Mouse (Mus musculus) lung, embryonic 16.5 days (tissue): ENCODE data around the gene Rgs6. TPM values are rescaled to one million over a fixed set of nuclear protein-coding genes. Genes with fewer than 3 reads are reported as not detected.

ENCODE experiments used
- ATAC-seq: fragments of 200-750 bp; cut with Nextera tagmentation; 2 replicates; pipeline ENCODE4 v1.8.0; 2017; ENCODE audit warnings: low read depth, mild to moderate bottlenecking, moderate library complexity
- H3K27ac ChIP-seq: fragments of 300-500 bp; sonication (generic); 2 replicates; pipeline ENCODE4 v1.5.1; 2014; ENCODE audit warnings: mild to moderate bottlenecking, control low read depth, low read length
- H3K27me3 ChIP-seq: fragments of 300-500 bp; sonication (generic); 2 replicates; pipeline ENCODE4 v1.6.1; 2014; ENCODE audit warnings: low read depth, low read length, mixed read lengths; ENCODE audit not compliant: control insufficient read depth, insufficient read depth
- H3K36me3 ChIP-seq: fragments of 300-500 bp; sonication (generic); 2 replicates; pipeline ENCODE4 v1.6.1; 2014; ENCODE audit warnings: low read length; ENCODE audit not compliant: control insufficient read depth, insufficient read depth
- H3K4me1 ChIP-seq: fragments of 300-500 bp; sonication (generic); replicated peaks from 2 replicates; pipeline ENCODE4 v1.6.1; 2014; ENCODE audit warnings: low read length, mixed read lengths; ENCODE audit not compliant: control insufficient read depth, insufficient read depth
- H3K4me2 ChIP-seq: fragments of 300-500 bp; sonication (generic); 2 replicates; pipeline ENCODE4 v1.6.1; 2014; ENCODE audit warnings: low read depth, low read length, control low read depth
- H3K4me3 ChIP-seq: fragments of 300-500 bp; sonication (generic); 2 replicates; pipeline ENCODE4 v1.5.1; 2014; ENCODE audit warnings: mild to moderate bottlenecking, low read length, control low read depth
- H3K9ac ChIP-seq: fragments of 300-500 bp; sonication (generic); 2 replicates; pipeline ENCODE4 v1.6.1; 2014; ENCODE audit warnings: low read length, control low read depth
- H3K9me3 ChIP-seq: fragments of 300-500 bp; sonication (generic); 2 replicates; pipeline ENCODE4 v1.6.1; 2016; ENCODE audit warnings: low read length; ENCODE audit not compliant: control insufficient read depth
- WGBS: fragments of 180-500 bp; shearing (Covaris S2); extraction: QIAGEN DNeasy Blood & Tissue Kit; methylation state at CpG from one replicate; pipeline ENCODE4 v1.1.7; 2014; 5-methylcytosine and 5-hydroxymethylcytosine counted together
- polyA plus RNA-seq: library from polyadenylated mRNA; unstranded; fragments of >200 nt; fragmentation: Nextera tagmentation; extraction: Ambion mirVana; gene quantifications from 2 replicates; pipeline ENCODE4 v1.2.1, GENCODE M21; 2015

The Rgs6 gene
- polyA plus RNA-seq, 1 experiment from 2014 or later, result 3.0 TPM

DNA sequence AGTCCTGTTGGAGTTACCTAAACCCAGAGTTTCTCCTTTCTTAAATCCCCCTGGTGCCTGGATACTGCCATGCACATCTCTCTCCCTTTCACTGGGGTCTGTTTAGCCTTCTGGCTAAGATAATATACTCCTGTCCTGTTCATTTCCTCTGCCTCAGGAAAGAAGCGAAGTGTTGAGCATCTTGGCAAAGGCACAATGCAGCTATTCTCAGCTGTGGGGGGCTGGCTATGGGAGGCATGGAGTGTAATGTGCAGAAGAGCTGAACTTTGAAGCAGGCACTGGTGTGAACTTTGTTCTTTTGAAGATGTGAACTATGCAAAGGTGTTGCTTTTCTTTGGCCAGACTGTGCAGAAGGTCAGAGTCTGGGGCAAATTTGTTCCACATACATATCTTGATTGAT lies 169.3 kb downstream of the Rgs6 start:
- ATAC-seq, result no peak
- Histone ChIP-seq H3K9me3 (no peaks in the 10 kb centered on the region), H3K27me3 (no peaks in the 10 kb centered on the region), H3K9ac (no peak overlapping the region), H3K36me3 (no peaks in the 10 kb centered on the region), H3K4me2 (no peak overlapping the region), H3K4me3 (no peak overlapping the region), H3K27ac (no peak overlapping the region), H3K4me1 (no peaks in the 10 kb centered on the region)
- WGBS, result 25% methylated on average over 1 of the region's 1 CpGs

DNA sequence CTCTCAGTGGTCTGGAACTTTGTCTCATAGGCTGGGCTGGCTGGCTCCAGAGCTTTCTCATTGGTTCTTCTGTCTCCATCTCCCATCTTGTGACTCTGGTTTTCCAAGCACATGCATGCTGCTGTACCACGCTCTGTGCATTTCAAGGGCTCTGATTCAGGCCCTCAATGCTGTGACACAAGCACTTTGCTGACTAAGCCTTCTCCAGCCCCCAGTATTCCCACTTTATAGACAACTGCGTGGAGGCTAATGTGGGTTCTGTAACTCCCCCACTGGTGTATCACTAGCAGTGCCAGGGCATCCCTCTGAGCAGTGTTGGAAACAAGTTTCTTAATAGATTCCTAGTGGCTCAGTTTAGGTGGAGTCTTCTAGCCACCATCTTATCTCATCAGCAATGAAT lies 174.0 kb downstream of the Rgs6 start:
- no peaks in the 10 kb centered on the region for H3K27me3 ChIP-seq
- no peak overlapping the region for H3K4me3 ChIP-seq
- H3K4me1 ChIP-seq, result no peaks in the 10 kb centered on the region
- no peak overlapping the region for H3K27ac ChIP-seq
- ATAC-seq, result no peak
- WGBS, result 84% methylated on average over 2 of the region's 2 CpGs
- H3K36me3 ChIP-seq, result no peaks in the 10 kb centered on the region
- H3K9me3 ChIP-seq, result no peaks in the 10 kb centered on the region
- H3K4me2 ChIP-seq, result no peak overlapping the region
- H3K9ac ChIP-seq, result no peak overlapping the region

DNA sequence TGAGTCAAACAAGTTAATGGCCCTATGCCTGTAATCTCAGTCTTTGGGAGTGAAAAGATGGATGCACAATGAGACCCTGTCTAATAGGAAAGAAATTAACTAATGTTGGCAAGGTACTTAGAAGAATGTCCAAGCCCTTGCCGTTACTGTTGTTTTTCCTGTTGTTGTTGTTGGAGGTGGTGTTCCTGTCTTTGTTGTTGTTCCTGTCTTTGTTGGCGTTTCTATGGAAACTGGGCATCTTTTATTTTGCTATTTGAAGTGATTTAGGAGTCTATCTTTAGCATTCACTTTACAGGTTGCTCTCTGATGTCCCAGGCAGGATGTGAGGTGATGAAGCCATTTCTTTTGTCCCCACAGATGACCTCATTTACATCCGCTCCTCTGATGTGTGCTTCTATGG lies 180.6 kb downstream of the Rgs6 start:
- ATAC-seq, result no peak
- Histone ChIP-seq H3K27ac (no peak overlapping the region), H3K9me3 (no peaks in the 10 kb centered on the region), H3K9ac (no peak overlapping the region), H3K4me1 (no peaks in the 10 kb centered on the region), H3K27me3 (no peaks in the 10 kb centered on the region), H3K4me2 (no peak overlapping the region), H3K4me3 (no peak overlapping the region), H3K36me3 (no peaks in the 10 kb centered on the region)
- WGBS, result 75% methylated on average over 3 of the region's 3 CpGs

GRCm38 (mm10) chr12:82772215-82772614 lies 184.1 kb downstream of the Rgs6 start:
- H3K4me1 ChIP-seq, result no peaks in the 10 kb centered on the region
- no peaks in the 10 kb centered on the region for H3K36me3 ChIP-seq
- H3K27ac ChIP-seq, result no peak overlapping the region
- no peaks in the 10 kb centered on the region for H3K27me3 ChIP-seq
- no peak overlapping the region for H3K4me3 ChIP-seq
- no peak overlapping the region for H3K4me2 ChIP-seq
- no peak for ATAC-seq
- H3K9ac ChIP-seq, result no peak overlapping the region
- WGBS, result 94% methylated on average over 2 of the region's 2 CpGs
- no peaks in the 10 kb centered on the region for H3K9me3 ChIP-seq

DNA sequence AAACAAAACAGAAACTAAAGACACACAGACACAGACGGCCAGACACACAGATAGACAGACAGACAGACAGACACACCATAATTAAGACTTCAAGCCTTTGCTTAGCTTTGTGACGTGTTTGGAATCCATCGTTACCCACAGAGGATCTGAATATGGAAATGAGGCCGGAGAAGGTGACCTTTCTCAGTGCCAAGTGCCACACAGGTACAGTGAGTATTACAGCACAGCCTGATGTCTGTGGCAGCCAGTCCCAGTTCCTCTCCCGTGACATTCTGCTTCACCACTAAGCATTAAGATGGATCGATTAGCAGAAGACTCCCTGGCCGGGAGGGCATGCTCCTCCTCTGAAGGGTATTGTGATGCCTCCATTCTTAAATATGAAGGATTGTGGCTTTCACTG lies 186.5 kb downstream of the Rgs6 start:
- no peak for ATAC-seq
- no peak overlapping the region for H3K9ac ChIP-seq
- no peak overlapping the region for H3K27ac ChIP-seq
- 86% methylated on average over 7 of the region's 7 CpGs for WGBS
- no peaks in the 10 kb centered on the region for H3K36me3 ChIP-seq
- H3K4me3 ChIP-seq, result no peak overlapping the region
- no peak overlapping the region for H3K4me2 ChIP-seq
- no peaks in the 10 kb centered on the region for H3K9me3 ChIP-seq
- no peaks in the 10 kb centered on the region for H3K4me1 ChIP-seq
- H3K27me3 ChIP-seq, result no peaks in the 10 kb centered on the region

DNA sequence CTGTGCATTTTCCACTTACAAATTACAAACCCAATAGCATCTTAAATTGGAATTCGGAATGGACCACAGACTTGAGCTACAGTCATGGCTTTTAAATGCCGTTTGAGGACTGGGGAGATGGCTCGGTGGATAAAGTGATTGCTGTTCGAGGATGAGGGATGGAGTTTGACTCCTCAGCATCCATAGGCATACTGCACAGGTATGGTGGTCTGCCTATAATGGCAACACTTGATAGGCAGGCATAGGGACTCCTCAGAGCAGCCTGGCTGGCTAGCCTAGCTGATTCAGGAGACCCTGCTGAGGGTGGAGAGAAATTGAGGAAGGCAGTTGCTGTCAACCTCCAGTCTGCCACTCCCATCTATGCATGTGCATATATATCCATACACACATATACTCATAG lies 188.6 kb downstream of the Rgs6 start:
- no peaks in the 10 kb centered on the region for H3K9me3 ChIP-seq
- H3K9ac ChIP-seq, result no peak overlapping the region
- no peak overlapping the region for H3K4me2 ChIP-seq
- no peak overlapping the region for H3K27ac ChIP-seq
- WGBS, result 86% methylated on average over 4 of the region's 4 CpGs
- H3K4me3 ChIP-seq, result no peak overlapping the region
- no peaks in the 10 kb centered on the region for H3K27me3 ChIP-seq
- H3K36me3 ChIP-seq, result no peaks in the 10 kb centered on the region
- no peaks in the 10 kb centered on the region for H3K4me1 ChIP-seq
- no peak for ATAC-seq

DNA sequence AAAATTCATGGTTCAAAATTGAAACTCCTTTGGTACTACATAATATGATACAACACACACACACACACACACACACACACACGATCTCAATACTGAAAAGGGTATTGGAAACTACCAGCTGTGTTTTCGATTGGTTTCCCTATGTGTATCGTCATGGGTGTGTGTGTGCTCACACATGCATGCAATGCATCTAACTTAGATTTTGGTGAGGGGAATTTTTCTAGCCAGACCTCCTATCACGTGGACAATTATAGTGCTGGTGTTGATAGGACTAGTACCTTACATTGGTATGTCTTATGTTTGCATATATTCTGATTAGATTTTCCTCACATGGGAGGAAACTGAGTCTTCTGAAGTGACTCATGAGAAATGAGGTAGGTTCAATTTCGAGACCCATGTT lies 192.8 kb downstream of the Rgs6 start:
- Histone ChIP-seq H3K27me3 (no peaks in the 10 kb centered on the region), H3K4me2 (no peak overlapping the region), H3K36me3 (no peaks in the 10 kb centered on the region), H3K27ac (no peak overlapping the region), H3K9me3 (no peaks in the 10 kb centered on the region), H3K4me1 (no peaks in the 10 kb centered on the region), H3K9ac (no peak overlapping the region), H3K4me3 (no peak overlapping the region)
- 79% methylated on average over 5 of the region's 5 CpGs for WGBS
- ATAC-seq, result no peak

GRCm38 (mm10) chr12:82781414-82781813 lies 193.3 kb downstream of the Rgs6 start:
- Histone ChIP-seq H3K27me3 (no peaks in the 10 kb centered on the region), H3K27ac (no peak overlapping the region), H3K4me2 (no peak overlapping the region), H3K9ac (no peak overlapping the region), H3K9me3 (no peaks in the 10 kb centered on the region), H3K4me3 (no peak overlapping the region), H3K4me1 (no peaks in the 10 kb centered on the region), H3K36me3 (no peaks in the 10 kb centered on the region)
- ATAC-seq, result no peak
- WGBS, result 78% methylated on average over 5 of the region's 5 CpGs

- Histone ChIP-seq H3K4me3 (no peak overlapping the region), H3K27ac (no peak overlapping the region), H3K36me3 (no peaks in the 10 kb centered on the region), H3K4me2 (no peak overlapping the region), H3K4me1 (no peaks in the 10 kb centered on the region), H3K9me3 (no peaks in the 10 kb centered on the region), H3K27me3 (no peaks in the 10 kb centered on the region), H3K9ac (no peak overlapping the region)
- WGBS, result 26% methylated on average over 3 of the region's 3 CpGs
- no peak for ATAC-seq
These were observed 204.0 kb downstream of the Rgs6 start for GRCm38 (mm10) chr12:82792122-82792521.

- H3K9me3 ChIP-seq, result no peaks in the 10 kb centered on the region
- H3K27ac ChIP-seq, result no peak overlapping the region
- H3K4me3 ChIP-seq, result no peak overlapping the region
- H3K4me1 ChIP-seq, result no peaks in the 10 kb centered on the region
- no peaks in the 10 kb centered on the region for H3K36me3 ChIP-seq
- no peak for ATAC-seq
- 54% methylated on average over 6 of the region's 6 CpGs for WGBS
- no peaks in the 10 kb centered on the region for H3K27me3 ChIP-seq
- no peak overlapping the region for H3K9ac ChIP-seq
- no peak overlapping the region for H3K4me2 ChIP-seq
These were observed 211.8 kb downstream of the Rgs6 start for GRCm38 (mm10) chr12:82799892-82800291.
